Comparison of ENCODE assay signal across 9 mouse cellular contexts in genomic region chr5:114611968-114612608, GRCm38 (mm10). TPM values are rescaled to one million over a fixed set of nuclear protein-coding genes. Genes with fewer than 3 reads are reported as not detected.
DNase-seq lines count a peak whose midpoint lies in the region; TF ChIP-seq lines count a peak whose summit lies in the region.
"Had no signal": no experiment of that assay in that cellular context is flagged by ENCODE, and none has a peak within 500 bp of the region (broad histone marks: within the 10 kb centered on the region; RNA-seq: fewer than 3 reads in every experiment).

No protein-coding gene starts in this region.

- no peak overlapping the region for H3K4me3 ChIP-seq in left cerebral cortex, adult 2 months

- no peak overlapping the region for H3K27ac ChIP-seq in left cerebral cortex, adult 2 months
- H3K27ac ChIP-seq: macrophage had no signal

- intact Hi-C loops in left cerebral cortex, adult 2 months (cut with DNase I): no loop called here

- DNase-seq in adrenal gland, postnatal 14 days: peak; percentile 68
- DNase-seq in adrenal gland, postnatal 4 days (ENCODE audit: low spot score in 2 of 2): no peak
- no peak for DNase-seq in left cerebral cortex, adult 2 months (ENCODE audit: extremely low spot score in 1 of 2, low spot score in 2 of 2)
- no peak for DNase-seq in left cerebral cortex, adult 8-10 months (ENCODE audit: low spot score in 2 of 2)
- DNase-seq in T-cell, adult 2 months (ENCODE audit: low spot score): peak; percentile 30
- DNase-seq in lung, postnatal 10 days: peak; percentile 41
- no peak for DNase-seq in layer of hippocampus, postnatal 14 days (ENCODE audit: low spot score in 2 of 2)
- no peak for DNase-seq in right cerebral cortex, postnatal 25 days

- peak; percentile 58 for TF ChIP-seq CTCF in left cerebral cortex, adult 2 months (IDR thresholded peaks at IDR 0.05)

RNA-seq across cellular contexts. Expression of gene Fam222a, which starts 44.3 kb away (rescaled TPM):
- 55.8 and 77.0 TPM in 2 replicates for total RNA-seq in adrenal gland, postnatal 14 days (2021)
- total RNA-seq in adrenal gland, postnatal 4 days (2021): 10 to 100 TPM; 33.7 to 33.9 TPM
- total RNA-seq in left cerebral cortex, adult 2 months (2021): 1 to 10 TPM; 7.9 to 9.0 TPM
- 10 to 100 TPM in 3 of 4 experiments, 1 to 10 TPM in 1; 8.6 to 12.8 (median 11.6) TPM for total RNA-seq in left cerebral cortex, adult 8-10 months (2022)
- 1 to 10 TPM; 7.6 to 7.8 TPM for total RNA-seq in layer of hippocampus, postnatal 14 days (2021)

RNA-seq across cellular contexts. Expression of gene Trpv4, which starts 46.1 kb away (rescaled TPM):
- total RNA-seq in adrenal gland, postnatal 14 days (2021): 2.1 and 3.6 TPM in 2 replicates
- total RNA-seq in adrenal gland, postnatal 4 days (2021): 1 to 10 TPM; 2.4 to 8.0 TPM
- 1 to 10 TPM; 1.8 to 2.2 TPM for total RNA-seq in left cerebral cortex, adult 2 months (2021)
- 1 to 10 TPM; 1.1 to 2.4 (median 1.5) TPM for total RNA-seq in left cerebral cortex, adult 8-10 months (2022)
- 1 to 10 TPM; 2.2 to 5.7 TPM for total RNA-seq in layer of hippocampus, postnatal 14 days (2021)

Comparison
In these comparisons a context has a peak if more than half of its experiments do, and no peak if none do; other contexts are left out.
1. DNase-seq: peak in adrenal gland, postnatal 14 days (single experiment), T-cell, adult 2 months (single experiment) and lung, postnatal 10 days (single experiment); none in adrenal gland, postnatal 4 days (0 of 2), left cerebral cortex, adult 2 months (0 of 2), left cerebral cortex, adult 8-10 months (0 of 2), layer of hippocampus, postnatal 14 days (0 of 2) and right cerebral cortex, postnatal 25 days (single experiment).